Mouse (Mus musculus) intestine, embryonic 15.5 days (tissue): ENCODE measurements at regions not wholly inside any gene's neighbourhood (a gene's known extent, or its start where the extent isn't known, plus 50 kb on each side); places are given as distances from the start of the nearest gene placed in this dataset.

ENCODE experiments used
- ATAC-seq: fragments of 200-750 bp; cut with Nextera tagmentation; 2 replicates; pipeline ENCODE4 v1.8.0; 2017; ENCODE audit warnings: moderate TSS enrichment, moderate library complexity
- H3K27ac ChIP-seq: fragments of 300-500 bp; sonication (generic); 2 replicates; pipeline ENCODE4 v1.5.1; 2015; ENCODE audit warnings: mild to moderate bottlenecking, inconsistent platforms
- H3K27me3 ChIP-seq: fragments of 300-500 bp; sonication (generic); replicated peaks from 2 replicates; pipeline ENCODE4 v1.6.1; 2015; ENCODE audit warnings: inconsistent platforms
- H3K36me3 ChIP-seq: fragments of 300-500 bp; sonication (generic); 2 replicates; pipeline ENCODE4 v1.6.1; 2015; ENCODE audit warnings: inconsistent platforms
- H3K4me1 ChIP-seq: fragments of 300-500 bp; sonication (generic); replicated peaks from 2 replicates; pipeline ENCODE4 v1.6.1; 2015; ENCODE audit warnings: inconsistent platforms
- H3K4me2 ChIP-seq: fragments of 300-500 bp; sonication (generic); replicated peaks from 2 replicates; pipeline ENCODE4 v1.6.1; 2015; ENCODE audit warnings: mild to moderate bottlenecking, inconsistent platforms
- H3K4me3 ChIP-seq: fragments of 300-500 bp; sonication (generic); replicated peaks from 2 replicates; pipeline ENCODE4 v1.5.1; 2015; ENCODE audit warnings: inconsistent platforms
- H3K9ac ChIP-seq: fragments of 300-500 bp; sonication (generic); 2 replicates; pipeline ENCODE4 v1.6.1; 2015; ENCODE audit warnings: inconsistent platforms
- H3K9me3 ChIP-seq: fragments of 300-500 bp; sonication (generic); 2 replicates; pipeline ENCODE4 v1.6.1; 2016; ENCODE audit warnings: inconsistent platforms
- WGBS: fragments of 180-500 bp; shearing (Covaris S2); methylation state at CpG from one replicate; pipeline ENCODE4 v1.1.7; 2015; 5-methylcytosine and 5-hydroxymethylcytosine counted together

GRCm38 (mm10) chr9:33319525-33320025 lies 683.6 kb downstream of the Ets1 start:
- no peak overlapping the region for H3K9ac ChIP-seq
- H3K4me2 ChIP-seq = no peak overlapping the region
- no peaks in the 10 kb centered on the region for H3K36me3 ChIP-seq
- no peaks in the 10 kb centered on the region for H3K9me3 ChIP-seq
- WGBS = 91% methylated on average over 1 of the region's 1 CpGs
- no peaks in the 10 kb centered on the region for H3K4me1 ChIP-seq
- no peak for ATAC-seq
- H3K27me3 ChIP-seq = no peaks in the 10 kb centered on the region
- H3K4me3 ChIP-seq = no peak overlapping the region
- H3K27ac ChIP-seq = no peak overlapping the region

GRCm38 (mm10) chr9:33327722-33328121 lies 691.7 kb downstream of the Ets1 start:
- no peak overlapping the region for H3K4me3 ChIP-seq

GRCm38 (mm10) chr9:33350258-33350657 lies 714.2 kb downstream of the Ets1 start:
- Histone ChIP-seq H3K27ac (no peak overlapping the region), H3K4me2 (no peak overlapping the region), H3K4me3 (no peak overlapping the region), H3K36me3 (no peaks in the 10 kb centered on the region), H3K4me1 (no peaks in the 10 kb centered on the region), H3K9ac (no peak overlapping the region), H3K9me3 (no peaks in the 10 kb centered on the region), H3K27me3 (no peaks in the 10 kb centered on the region)
- no peak for ATAC-seq

More at GRCm38 (mm10) chr9:33327722-33328121, 691.7 kb downstream of the Ets1 start:
- Histone ChIP-seq H3K4me2 (no peak overlapping the region), H3K36me3 (no peaks in the 10 kb centered on the region), H3K9ac (no peak overlapping the region), H3K9me3 (no peaks in the 10 kb centered on the region), H3K27me3 (no peaks in the 10 kb centered on the region), H3K27ac (no peak overlapping the region), H3K4me1 (no peaks in the 10 kb centered on the region)
- no peak for ATAC-seq
- WGBS = 56% methylated on average over 2 of the region's 2 CpGs

- Histone ChIP-seq H3K9me3 (no peaks in the 10 kb centered on the region), H3K4me2 (no peak overlapping the region), H3K36me3 (no peaks in the 10 kb centered on the region), H3K9ac (no peak overlapping the region), H3K27me3 (no peaks in the 10 kb centered on the region), H3K4me3 (no peak overlapping the region), H3K4me1 (no peaks in the 10 kb centered on the region), H3K27ac (no peak overlapping the region)
- no peak for ATAC-seq
- WGBS = 79% methylated on average over 2 of the region's 2 CpGs
These were observed 720.6 kb downstream of the Ets1 start for GRCm38 (mm10) chr9:33356621-33357020.

- WGBS = 84% methylated on average over 5 of the region's 5 CpGs
- no peak for ATAC-seq
- no peaks in the 10 kb centered on the region for H3K4me1 ChIP-seq
- H3K9me3 ChIP-seq = no peaks in the 10 kb centered on the region
- no peak overlapping the region for H3K9ac ChIP-seq
- no peak overlapping the region for H3K4me3 ChIP-seq
- H3K27me3 ChIP-seq = no peaks in the 10 kb centered on the region
- H3K36me3 ChIP-seq = no peaks in the 10 kb centered on the region
- H3K4me2 ChIP-seq = no peak overlapping the region
- H3K27ac ChIP-seq = no peak overlapping the region
These were observed 724.9 kb downstream of the Ets1 start for GRCm38 (mm10) chr9:33360966-33361365.

GRCm38 (mm10) chr9:33389170-33389569 lies 753.1 kb downstream of the Ets1 start:
- no peak overlapping the region for H3K9ac ChIP-seq
- H3K4me2 ChIP-seq = no peak overlapping the region
- no peak overlapping the region for H3K27ac ChIP-seq
- no peaks in the 10 kb centered on the region for H3K36me3 ChIP-seq
- no peaks in the 10 kb centered on the region for H3K27me3 ChIP-seq
- no peaks in the 10 kb centered on the region for H3K4me1 ChIP-seq
- no peak overlapping the region for H3K4me3 ChIP-seq
- ATAC-seq = no peak
- no peaks in the 10 kb centered on the region for H3K9me3 ChIP-seq

- WGBS = 87% methylated on average over 4 of the region's 4 CpGs
- no peak for ATAC-seq
These were observed 768.7 kb downstream of the Ets1 start for GRCm38 (mm10) chr9:33404691-33405090.

GRCm38 (mm10) chr9:33407517-33407916 lies 771.5 kb downstream of the Ets1 start:
- Histone ChIP-seq H3K27me3 (no peaks in the 10 kb centered on the region), H3K9me3 (no peaks in the 10 kb centered on the region), H3K4me2 (no peak overlapping the region), H3K27ac (no peak overlapping the region), H3K36me3 (no peaks in the 10 kb centered on the region), H3K9ac (no peak overlapping the region), H3K4me1 (no peaks in the 10 kb centered on the region), H3K4me3 (no peak overlapping the region)
- WGBS = 87% methylated on average over 2 of the region's 2 CpGs
- no peak for ATAC-seq

More at GRCm38 (mm10) chr9:33404691-33405090, 768.7 kb downstream of the Ets1 start:
- no peak overlapping the region for H3K9ac ChIP-seq
- no peaks in the 10 kb centered on the region for H3K36me3 ChIP-seq
- H3K4me3 ChIP-seq = no peak overlapping the region
- H3K4me1 ChIP-seq = no peaks in the 10 kb centered on the region
- H3K27me3 ChIP-seq = no peaks in the 10 kb centered on the region
- no peak overlapping the region for H3K4me2 ChIP-seq
- H3K9me3 ChIP-seq = no peaks in the 10 kb centered on the region
- H3K27ac ChIP-seq = no peak overlapping the region

- WGBS = 50% methylated on average over 2 of the region's 2 CpGs
- no peaks in the 10 kb centered on the region for H3K9me3 ChIP-seq
- H3K36me3 ChIP-seq = no peaks in the 10 kb centered on the region
- no peaks in the 10 kb centered on the region for H3K27me3 ChIP-seq
- no peak overlapping the region for H3K4me2 ChIP-seq
- no peak overlapping the region for H3K9ac ChIP-seq
- no peak overlapping the region for H3K27ac ChIP-seq
- H3K4me1 ChIP-seq = no peaks in the 10 kb centered on the region
- ATAC-seq = no peak
- H3K4me3 ChIP-seq = no peak overlapping the region
These were observed 787.8 kb downstream of the Ets1 start for GRCm38 (mm10) chr9:33423781-33424180.

- no peaks in the 10 kb centered on the region for H3K4me1 ChIP-seq
- no peak overlapping the region for H3K9ac ChIP-seq
- H3K36me3 ChIP-seq = no peaks in the 10 kb centered on the region
- no peak overlapping the region for H3K4me2 ChIP-seq
- 90% methylated on average over 4 of the region's 4 CpGs for WGBS
- H3K27ac ChIP-seq = no peak overlapping the region
- H3K4me3 ChIP-seq = no peak overlapping the region
- ATAC-seq = no peak
- H3K27me3 ChIP-seq = no peaks in the 10 kb centered on the region
- no peaks in the 10 kb centered on the region for H3K9me3 ChIP-seq
These were observed 800.4 kb downstream of the Ets1 start for GRCm38 (mm10) chr9:33436459-33436858.

GRCm38 (mm10) chr9:33442266-33442665 lies 806.2 kb downstream of the Ets1 start:
- Histone ChIP-seq H3K36me3 (no peaks in the 10 kb centered on the region), H3K27me3 (no peaks in the 10 kb centered on the region), H3K27ac (no peak overlapping the region), H3K4me1 (no peaks in the 10 kb centered on the region), H3K9ac (no peak overlapping the region), H3K4me2 (no peak overlapping the region), H3K9me3 (no peaks in the 10 kb centered on the region), H3K4me3 (no peak overlapping the region)
- WGBS = 82% methylated on average over 5 of the region's 5 CpGs
- no peak for ATAC-seq

- Histone ChIP-seq H3K27ac (no peak overlapping the region), H3K9ac (no peak overlapping the region), H3K36me3 (no peaks in the 10 kb centered on the region), H3K9me3 (no peaks in the 10 kb centered on the region), H3K4me3 (no peak overlapping the region), H3K27me3 (no peaks in the 10 kb centered on the region), H3K4me1 (no peaks in the 10 kb centered on the region), H3K4me2 (no peak overlapping the region)
- no peak for ATAC-seq
- 75% methylated on average over 1 of the region's 1 CpGs for WGBS
These were observed 809.9 kb downstream of the Ets1 start for GRCm38 (mm10) chr9:33445902-33446301.

- no peak overlapping the region for H3K4me2 ChIP-seq
- no peaks in the 10 kb centered on the region for H3K36me3 ChIP-seq
- H3K9ac ChIP-seq = no peak overlapping the region
- no peak overlapping the region for H3K4me3 ChIP-seq
- H3K9me3 ChIP-seq = no peaks in the 10 kb centered on the region
- no peak overlapping the region for H3K27ac ChIP-seq
- 71% methylated on average over 2 of the region's 2 CpGs for WGBS
- H3K4me1 ChIP-seq = no peaks in the 10 kb centered on the region; the same call in 1 of the 2 replicates
- no peaks in the 10 kb centered on the region for H3K27me3 ChIP-seq
- no peak for ATAC-seq
These were observed 839.1 kb downstream of the Ets1 start for GRCm38 (mm10) chr9:33475106-33475505.
